Mouse (Mus musculus) bone marrow macrophage, adult 2 months (primary cell): ENCODE results near the gene Acr. TPM values are rescaled to one million over a fixed set of nuclear protein-coding genes. Genes with fewer than 3 reads are reported as not detected.

Source experiments
- H3K27ac ChIP-seq: 2 replicates; pipeline ENCODE4 v1.5.1; 2012; ENCODE audit warnings: low read depth, low read length; ENCODE audit not compliant: insufficient read depth
- H3K4me1 ChIP-seq: 2 replicates; pipeline ENCODE4 v1.6.1; 2012; ENCODE audit warnings: low read length; ENCODE audit not compliant: control insufficient read depth, insufficient read depth
- H3K4me3 ChIP-seq: 2 replicates; pipeline ENCODE4 v1.5.1; 2012; ENCODE audit warnings: mild to moderate bottlenecking, low read length, moderate library complexity; ENCODE audit not compliant: insufficient read depth
- CTCF ChIP-seq: IDR thresholded peaks from 2 replicates; pipeline ENCODE4 v1.5.1; 2012; ENCODE audit warnings: low read depth, mild to moderate bottlenecking, low read length, moderate library complexity
- POLR2A ChIP-seq: IDR thresholded peaks from 2 replicates; pipeline ENCODE4 v1.6.1; 2012; ENCODE audit warnings: mild to moderate bottlenecking, low read depth, low read length, borderline replicate concordance
- polyA plus RNA-seq: library from polyadenylated mRNA; stranded (reverse); fragments of >200 nt; gene quantifications from 2 replicates; pipeline ENCODE4 v1.2.4, GENCODE M21; 2012; ENCODE audit not compliant: missing spikeins, insufficient read depth, insufficient read length

Gene Acr
- polyA plus RNA-seq, 1 experiment = not detected

- no peak for TF ChIP-seq CTCF
- Histone ChIP-seq H3K27ac (no peak overlapping the region), H3K4me1 (no peaks in the 10 kb centered on the region), H3K4me3 (no peak overlapping the region)
Measured at GRCm38 (mm10) chr15:89528201-89528850, 39.8 kb upstream of the Acr start.

- Histone ChIP-seq H3K4me1 (no peaks in the 10 kb centered on the region), H3K4me3 (no peak overlapping the region), H3K27ac (no peak overlapping the region)
- TF ChIP-seq POLR2A (no peak), CTCF (no peak)
Measured at GRCm38 (mm10) chr15:89528923-89529322, 39.2 kb upstream of the Acr start.

- no peak overlapping the region for H3K4me3 ChIP-seq
- H3K27ac ChIP-seq = no peak overlapping the region
- TF ChIP-seq POLR2A = no peak
- TF ChIP-seq CTCF = peak; percentile 39; the same call in 1 of the 2 replicates
- no peaks in the 10 kb centered on the region for H3K4me1 ChIP-seq
Measured at GRCm38 (mm10) chr15:89530336-89530735, 37.8 kb upstream of the Acr start.

GRCm38 (mm10) chr15:89531399-89531798 lies 36.7 kb upstream of the Acr start:
- TF ChIP-seq POLR2A (no peak), CTCF (no peak)
- H3K4me3 ChIP-seq = no peak overlapping the region
- no peaks in the 10 kb centered on the region for H3K4me1 ChIP-seq
- H3K27ac ChIP-seq = no peak overlapping the region

- Histone ChIP-seq H3K4me3 (no peak overlapping the region), H3K4me1 (no peaks in the 10 kb centered on the region), H3K27ac (no peak overlapping the region)
- TF ChIP-seq POLR2A (no peak), CTCF (no peak)
Measured at GRCm38 (mm10) chr15:89532026-89532923, 35.9 kb upstream of the Acr start.

GRCm38 (mm10) chr15:89532924-89533842 lies 34.9 kb upstream of the Acr start:
- H3K27ac ChIP-seq = no peak overlapping the region
- no peak overlapping the region for H3K4me3 ChIP-seq
- no peak for TF ChIP-seq CTCF
- no peak for TF ChIP-seq POLR2A
- no peaks in the 10 kb centered on the region for H3K4me1 ChIP-seq

- Histone ChIP-seq H3K4me3 (no peak overlapping the region), H3K4me1 (no peaks in the 10 kb centered on the region), H3K27ac (no peak overlapping the region)
- TF ChIP-seq CTCF (no peak), POLR2A (no peak)
Measured at GRCm38 (mm10) chr15:89533843-89534207, 34.3 kb upstream of the Acr start.

GRCm38 (mm10) chr15:89544171-89544570 lies 24.0 kb upstream of the Acr start:
- Histone ChIP-seq H3K27ac (no peak overlapping the region), H3K4me3 (no peak overlapping the region), H3K4me1 (no peaks in the 10 kb centered on the region)
- TF ChIP-seq POLR2A (no peak), CTCF (no peak)

GRCm38 (mm10) chr15:89547321-89547720 lies 20.8 kb upstream of the Acr start:
- H3K4me1 ChIP-seq = no peaks in the 10 kb centered on the region
- H3K4me3 ChIP-seq = no peak overlapping the region
- no peak overlapping the region for H3K27ac ChIP-seq
- TF ChIP-seq POLR2A (no peak), CTCF (no peak)
